Mouse (Mus musculus) hematopoietic stem cell, adult 5-6 weeks (primary cell): ENCODE results near the gene Rnf145. TPM values are rescaled to one million over a fixed set of nuclear protein-coding genes. Genes with fewer than 3 reads are reported as not detected.

Experiments
- ATAC-seq, 2 experiments: fragments of 125-278 bp in 1 of 2; replicated peaks in 1 of 2; 2 replicates each; pipeline ENCODE4 v1.8.0; 2016 to 2017; ENCODE audit warnings: inconsistent platforms in 2 of 2, mild to moderate bottlenecking in 2 of 2, moderate number of reproducible peaks in 2 of 2, low read depth in 1 of 2, moderate TSS enrichment in 1 of 2; ENCODE audit not compliant: low FRiP score in 2 of 2, poor library complexity in 2 of 2, severe bottlenecking in 2 of 2, insufficient read depth in 1 of 2, low TSS enrichment in 1 of 2
- total RNA-seq: library from RNA; stranded (forward); fragments of 172-1452, 232-1000 nt; gene quantifications from 2 replicates; pipeline ENCODE4 v1.2.3, GENCODE M21; 2017

Gene Rnf145
- total RNA-seq, 1 experiment from 2014 or later, result 44.7 TPM

DNA sequence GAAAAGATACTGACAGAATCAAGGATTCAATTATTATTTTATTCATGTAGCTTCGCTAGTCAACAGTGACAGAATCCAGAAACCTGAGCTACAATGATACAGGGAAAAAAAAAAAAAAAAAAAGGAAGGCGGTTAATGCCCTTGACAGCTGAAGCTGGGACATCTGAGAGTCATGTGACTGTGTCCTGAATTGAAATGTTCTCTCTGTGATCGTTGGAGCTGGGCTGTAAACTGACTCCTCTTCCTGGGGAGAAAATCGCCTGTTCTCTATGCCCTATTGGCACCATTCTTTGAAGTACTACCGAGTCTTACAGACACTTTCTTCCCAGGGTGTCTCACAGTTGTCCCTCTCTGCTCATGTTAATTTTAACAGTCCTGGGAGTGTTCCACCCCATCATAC lies 15.8 kb upstream of the Rnf145 start:
- no peak for ATAC-seq

- ATAC-seq, result peak; percentile 57 to 87
These were observed 14.6 kb upstream of the Rnf145 start for GRCm38 (mm10) chr11:44504146-44504545.

DNA sequence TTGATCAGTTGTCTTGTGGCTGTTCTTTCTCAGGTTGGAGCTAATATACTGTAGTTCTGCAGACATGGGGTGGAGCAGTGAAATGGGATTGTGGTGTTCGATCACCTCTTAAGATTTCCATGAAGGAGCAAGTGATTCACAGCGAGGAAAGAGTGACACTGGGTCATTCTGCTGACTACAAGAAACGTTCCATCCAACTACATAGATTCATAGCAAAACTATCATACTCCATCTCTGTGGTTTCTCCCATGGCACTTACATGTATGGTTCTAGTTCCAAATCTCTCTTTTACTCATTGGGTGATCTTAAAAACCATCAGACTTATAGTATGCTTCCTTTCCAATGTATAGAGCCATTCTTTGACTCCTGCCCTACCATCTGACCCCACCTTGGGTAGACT lies 14.0 kb upstream of the Rnf145 start:
- no peak for ATAC-seq

DNA sequence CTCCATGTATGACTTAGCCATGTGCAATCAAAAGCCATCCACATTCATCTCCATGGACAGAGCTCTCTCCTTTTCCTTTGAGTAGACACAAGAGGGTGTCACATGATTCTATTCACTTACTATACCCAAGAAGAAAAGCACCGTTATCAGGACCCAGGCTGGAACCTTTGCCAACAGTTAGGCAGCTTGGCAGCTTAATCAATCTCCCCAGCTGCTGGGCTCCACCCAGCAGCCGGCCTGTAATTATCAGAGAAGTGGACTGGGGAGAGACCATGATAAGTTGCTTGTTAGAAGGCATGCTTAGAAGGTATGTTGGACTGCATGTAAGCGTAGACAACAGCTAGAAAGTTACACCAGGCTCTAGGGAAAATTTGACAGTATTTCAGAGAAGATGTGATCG lies 9.9 kb upstream of the Rnf145 start:
- ATAC-seq, result peak; percentile 15 to 30; a peak in 3 of 4 replicates

- no peak for ATAC-seq
These were observed 8.9 kb upstream of the Rnf145 start for GRCm38 (mm10) chr11:44509906-44510305.

DNA sequence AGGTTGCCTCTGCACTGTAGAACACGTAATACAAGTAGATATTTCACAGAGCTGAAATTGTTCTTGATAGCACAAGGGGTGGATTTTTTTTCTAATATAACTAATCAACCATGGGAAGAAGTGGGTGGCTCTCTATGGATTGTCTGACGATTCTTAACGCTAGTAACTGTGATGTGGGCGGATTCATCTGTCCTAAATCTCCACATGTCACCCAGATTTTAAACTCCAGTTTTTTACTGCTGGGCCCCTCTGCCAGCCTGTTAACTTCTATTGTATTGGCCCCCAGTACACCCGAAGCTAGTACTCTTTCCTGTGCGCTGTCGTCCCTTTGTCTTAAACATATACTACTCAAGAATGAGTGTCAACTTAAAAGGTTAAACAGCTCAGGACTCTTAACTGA lies 8.4 kb upstream of the Rnf145 start:
- no peak for ATAC-seq

GRCm38 (mm10) chr11:44512044-44513025 lies 6.4 kb upstream of the Rnf145 start:
- ATAC-seq, result peak in 1 of 2 experiments; percentile 52; a peak in 1 of 4 replicates

- ATAC-seq, result no peak
These were observed 5.7 kb upstream of the Rnf145 start for GRCm38 (mm10) chr11:44513026-44513422.

DNA sequence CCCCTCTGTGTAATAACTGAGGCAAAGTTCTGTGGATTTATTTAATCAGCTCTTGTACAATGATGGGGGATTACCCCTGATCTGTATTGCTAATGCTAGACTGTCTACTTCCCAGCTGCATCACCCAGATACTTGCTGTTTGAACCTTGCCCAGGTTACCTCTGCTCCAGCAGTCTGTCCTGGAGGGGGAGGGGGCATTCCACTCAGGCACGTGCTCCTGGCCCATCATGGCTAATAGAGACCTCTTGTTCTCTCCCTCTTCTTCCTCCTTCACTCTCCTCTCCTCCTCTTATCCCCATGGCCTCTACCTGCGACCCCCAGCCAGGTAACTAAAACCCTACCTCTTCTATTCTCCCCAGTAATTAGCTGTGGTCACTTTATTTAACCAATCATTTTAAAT lies 4.1 kb upstream of the Rnf145 start:
- ATAC-seq, result no peak

DNA sequence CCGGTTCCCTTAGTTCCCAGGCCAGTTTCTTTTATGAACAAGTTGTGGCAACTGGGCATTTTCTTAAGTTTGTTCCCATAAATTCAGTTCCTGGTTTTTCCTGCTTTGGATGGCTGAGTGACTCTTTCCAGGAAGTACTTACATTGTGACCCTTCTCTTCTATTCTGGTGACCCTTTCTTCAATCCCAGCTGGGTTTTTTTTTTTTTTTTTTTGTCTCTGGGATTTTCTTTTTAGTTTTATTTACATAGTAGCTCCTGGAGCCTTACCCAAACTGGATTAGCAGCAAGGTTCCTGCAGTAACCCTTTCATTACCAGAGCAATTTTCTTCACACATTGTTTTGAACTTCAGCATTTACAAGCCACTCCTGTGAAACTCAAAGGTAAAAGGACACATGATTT lies 2.4 kb upstream of the Rnf145 start:
- no peak for ATAC-seq

- no peak for ATAC-seq
These were observed 1.0 kb upstream of the Rnf145 start for GRCm38 (mm10) chr11:44517561-44518280.

- no peak; a peak in 1 of 4 replicates for ATAC-seq
These were observed 559 bp downstream of the Rnf145 start for GRCm38 (mm10) chr11:44519096-44519949.

- ATAC-seq, result peak; percentile 79 to 82
These were observed 1.4 kb downstream of the Rnf145 start for GRCm38 (mm10) chr11:44519950-44520761.

GRCm38 (mm10) chr11:44522594-44522993 lies 3.8 kb downstream of the Rnf145 start:
- no peak for ATAC-seq

GRCm38 (mm10) chr11:44525765-44526164 lies 7.0 kb downstream of the Rnf145 start:
- no peak for ATAC-seq

DNA sequence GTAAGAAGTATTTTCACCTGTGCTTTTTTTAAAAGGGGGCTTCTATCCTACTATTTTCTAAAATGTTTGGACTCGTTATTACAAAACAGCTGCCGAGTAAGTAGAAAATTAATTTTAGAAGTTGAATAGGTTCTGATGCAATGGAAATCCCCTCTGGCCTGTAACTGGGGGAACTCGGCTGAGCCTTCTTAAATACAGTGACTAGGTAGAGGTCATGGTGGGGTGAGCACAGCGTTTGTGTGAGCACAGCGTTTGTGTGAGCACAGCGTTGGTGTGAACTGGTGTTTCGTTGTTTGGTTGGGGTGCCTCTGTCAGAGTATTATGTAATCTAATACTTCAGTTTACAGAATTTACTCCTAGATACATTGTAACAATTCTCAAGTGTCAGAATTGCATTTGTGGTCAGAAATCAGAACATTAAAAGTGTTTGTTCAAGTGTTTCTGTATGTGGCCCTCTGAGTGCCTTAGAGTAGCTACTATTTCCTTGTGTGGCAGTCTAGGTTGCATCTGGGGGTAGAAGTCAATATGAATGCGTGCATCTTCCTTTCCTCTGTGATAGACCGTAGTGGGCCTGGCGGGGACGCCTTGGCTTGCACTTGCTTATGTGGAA lies 8.0 kb downstream of the Rnf145 start:
- ATAC-seq, result no peak
